Mouse (Mus musculus) liver, embryonic 15.5 days (tissue): ENCODE measurements around the gene Zfp92. TPM values are rescaled to one million over a fixed set of nuclear protein-coding genes. Genes with fewer than 3 reads are reported as not detected.
A peak's percentile ranks its signal among the peaks of the same experiment; 100 is the strongest.
"Not testable (repeated sequence)": the region's sequence is repeated elsewhere in the genome, so short reads cannot be mapped to it uniquely, and the experiment has no call there.

Experiments
- ATAC-seq: fragments of 200-750 bp; cut with Nextera tagmentation; 2 replicates; pipeline ENCODE4 v1.8.0; 2017; ENCODE audit warnings: moderate number of reproducible peaks, mild to moderate bottlenecking, moderate library complexity; ENCODE audit not compliant: insufficient read depth
- H3K27ac ChIP-seq: fragments of 300-500 bp; sonication (generic); replicated peaks from 2 replicates; pipeline ENCODE4 v1.5.1; 2015; ENCODE audit warnings: mild to moderate bottlenecking, inconsistent platforms
- H3K27me3 ChIP-seq: fragments of 300-500 bp; sonication (generic); 2 replicates; pipeline ENCODE4 v1.6.1; 2015; ENCODE audit warnings: mild to moderate bottlenecking, inconsistent platforms
- H3K36me3 ChIP-seq: fragments of 300-500 bp; sonication (generic); replicated peaks from 2 replicates; pipeline ENCODE4 v1.6.1; 2015; ENCODE audit warnings: moderate library complexity, mild to moderate bottlenecking, inconsistent platforms
- H3K4me1 ChIP-seq: fragments of 300-500 bp; sonication (generic); replicated peaks from 2 replicates; pipeline ENCODE4 v1.6.1; 2015; ENCODE audit warnings: inconsistent platforms
- H3K4me2 ChIP-seq: fragments of 300-500 bp; sonication (generic); 2 replicates; pipeline ENCODE4 v1.6.1; 2015; ENCODE audit warnings: moderate library complexity, mild to moderate bottlenecking, inconsistent platforms
- H3K4me3 ChIP-seq: fragments of 300-500 bp; sonication (generic); replicated peaks from 2 replicates; pipeline ENCODE4 v1.5.1; 2015; ENCODE audit warnings: mild to moderate bottlenecking, inconsistent platforms
- H3K9ac ChIP-seq: fragments of 300-500 bp; sonication (generic); 2 replicates; pipeline ENCODE4 v1.6.1; 2015; ENCODE audit warnings: moderate library complexity, mild to moderate bottlenecking, inconsistent platforms
- H3K9me3 ChIP-seq: fragments of 300-500 bp; sonication (generic); replicated peaks from 2 replicates; pipeline ENCODE4 v1.6.1; 2016; ENCODE audit warnings: inconsistent platforms
- WGBS: fragments of 180-500 bp; shearing (Covaris S2); methylation state at CpG from one replicate; pipeline ENCODE4 v1.1.7; 2015; ENCODE audit warnings: mixed read lengths; ENCODE audit not compliant: insufficient replicate concordance; 5-methylcytosine and 5-hydroxymethylcytosine counted together
- polyA plus RNA-seq: library from polyadenylated mRNA; unstranded; fragments of >200 nt; fragmentation: Nextera tagmentation; extraction: Ambion mirVana; gene quantifications from 2 replicates; pipeline ENCODE4 v1.2.1, GENCODE M21; 2015

Gene Zfp92
- not detected in 2 replicates for polyA plus RNA-seq

- Histone ChIP-seq H3K4me1 (no peaks in the 10 kb centered on the region), H3K4me2 (peak within 1 kb of the TSS; percentile 42), H3K36me3 (no peaks in the 10 kb centered on the region), H3K4me3 (no peak within 1 kb of the TSS), H3K27me3 (no peaks in the 10 kb centered on the region; the same call in 1 of the 2 replicates), H3K9me3 (no peaks in the 10 kb centered on the region), H3K9ac (no peak within 1 kb of the TSS), H3K27ac (no peak within 1 kb of the TSS)
- no peak for ATAC-seq
- 18% methylated on average over 20 of the region's 20 CpGs for WGBS
Measured at GRCm38 (mm10) chrX:73410880-73411517, at the start of gene Zfp92. TSS of gene Zfp92 (plus strand) at chrX:73411096.

- ATAC-seq: no peak
- Histone ChIP-seq H3K27ac (no peak overlapping the region), H3K9ac (no peak overlapping the region)
Measured at GRCm38 (mm10) chrX:73363291-73363690, 47.6 kb upstream of the Zfp92 start.

GRCm38 (mm10) chrX:73384419-73384818 is 26.5 kb upstream of the Zfp92 start:
- no peak for ATAC-seq
- WGBS: 51% methylated on average over 6 of the region's 6 CpGs
- no peak overlapping the region for H3K4me3 ChIP-seq
- H3K4me1 ChIP-seq: no peaks in the 10 kb centered on the region
- H3K9ac ChIP-seq: no peak overlapping the region
- H3K27ac ChIP-seq: no peak overlapping the region
- H3K36me3 ChIP-seq: no peaks in the 10 kb centered on the region
- H3K27me3 ChIP-seq: no peaks in the 10 kb centered on the region
- H3K4me2 ChIP-seq: no peak overlapping the region
- no peaks in the 10 kb centered on the region for H3K9me3 ChIP-seq

More at GRCm38 (mm10) chrX:73363291-73363690, 47.6 kb upstream of the Zfp92 start:
- Histone ChIP-seq H3K4me2 (no peak overlapping the region), H3K27me3 (peaks cover 3% of the 10 kb centered on the region; the same call in 1 of the 2 replicates), H3K4me3 (no peak overlapping the region), H3K36me3 (no peaks in the 10 kb centered on the region), H3K4me1 (no peaks in the 10 kb centered on the region), H3K9me3 (no peaks in the 10 kb centered on the region)

- no peak overlapping the region for H3K4me3 ChIP-seq
- no peak overlapping the region for H3K9ac ChIP-seq
- H3K36me3 ChIP-seq: no peaks in the 10 kb centered on the region
- ATAC-seq: no peak
- no peak overlapping the region for H3K27ac ChIP-seq
- no peaks in the 10 kb centered on the region for H3K27me3 ChIP-seq
- no peaks in the 10 kb centered on the region for H3K9me3 ChIP-seq
- no peaks in the 10 kb centered on the region for H3K4me1 ChIP-seq
- 21% methylated on average over 1 of the region's 1 CpGs for WGBS
- no peak overlapping the region for H3K4me2 ChIP-seq
Measured at GRCm38 (mm10) chrX:73384924-73385323, 26.0 kb upstream of the Zfp92 start.

GRCm38 (mm10) chrX:73391481-73391880 is 19.4 kb upstream of the Zfp92 start:
- Histone ChIP-seq H3K36me3 (no peaks in the 10 kb centered on the region), H3K4me3 (no peak overlapping the region), H3K9me3 (no peaks in the 10 kb centered on the region), H3K27ac (no peak overlapping the region), H3K9ac (no peak overlapping the region), H3K4me1 (no peaks in the 10 kb centered on the region), H3K4me2 (no peak overlapping the region), H3K27me3 (no peaks in the 10 kb centered on the region)
- ATAC-seq: no peak
- 50% methylated on average over 4 of the region's 4 CpGs for WGBS

GRCm38 (mm10) chrX:73396446-73396845 is 14.4 kb upstream of the Zfp92 start:
- H3K27me3 ChIP-seq: no peaks in the 10 kb centered on the region

GRCm38 (mm10) chrX:73398636-73399035 is 12.3 kb upstream of the Zfp92 start, which contains the start of gene Gm18336:
TSS of gene Gm18336 (minus strand) at chrX:73398736.
- not testable (repeated sequence) for H3K9me3 ChIP-seq, ATAC-seq, H3K4me1 ChIP-seq, H3K36me3 ChIP-seq, H3K4me2 ChIP-seq, H3K9ac ChIP-seq, H3K27me3 ChIP-seq, H3K27ac ChIP-seq, H3K4me3 ChIP-seq
- 57% methylated on average over 2 of the region's 2 CpGs for WGBS

More at GRCm38 (mm10) chrX:73396446-73396845, 14.4 kb upstream of the Zfp92 start:
- Histone ChIP-seq H3K9me3 (no peaks in the 10 kb centered on the region), H3K4me3 (no peak overlapping the region), H3K36me3 (no peaks in the 10 kb centered on the region), H3K4me2 (no peak overlapping the region), H3K27ac (no peak overlapping the region), H3K4me1 (no peaks in the 10 kb centered on the region), H3K9ac (no peak overlapping the region)
- 74% methylated on average over 1 of the region's 1 CpGs for WGBS
- ATAC-seq: no peak

- H3K4me2 ChIP-seq: no peak overlapping the region
- no peaks in the 10 kb centered on the region for H3K36me3 ChIP-seq
- no peak overlapping the region for H3K27ac ChIP-seq
- no peak for ATAC-seq
- H3K27me3 ChIP-seq: no peaks in the 10 kb centered on the region
- no peaks in the 10 kb centered on the region for H3K4me1 ChIP-seq
- H3K9ac ChIP-seq: no peak overlapping the region
- no peaks in the 10 kb centered on the region for H3K9me3 ChIP-seq
- no peak overlapping the region for H3K4me3 ChIP-seq
- WGBS: 85% methylated on average over 20 of the region's 20 CpGs
Measured at GRCm38 (mm10) chrX:73400951-73401350, 9.9 kb upstream of the Zfp92 start.

GRCm38 (mm10) chrX:73401616-73402015 is 9.3 kb upstream of the Zfp92 start:
- ATAC-seq: no peak
- no peaks in the 10 kb centered on the region for H3K27me3 ChIP-seq

GRCm38 (mm10) chrX:73412767-73413166 is 1.9 kb downstream of the Zfp92 start:
- no peaks in the 10 kb centered on the region for H3K4me1 ChIP-seq
- WGBS: 17% methylated on average over 1 of the region's 1 CpGs
- no peak for ATAC-seq

More at GRCm38 (mm10) chrX:73401616-73402015, 9.3 kb upstream of the Zfp92 start:
- WGBS: 79% methylated on average over 12 of the region's 12 CpGs
- no peak overlapping the region for H3K27ac ChIP-seq
- no peak overlapping the region for H3K4me2 ChIP-seq
- H3K4me3 ChIP-seq: no peak overlapping the region
- no peaks in the 10 kb centered on the region for H3K36me3 ChIP-seq
- no peaks in the 10 kb centered on the region for H3K4me1 ChIP-seq
- H3K9ac ChIP-seq: no peak overlapping the region
- H3K9me3 ChIP-seq: no peaks in the 10 kb centered on the region

GRCm38 (mm10) chrX:73430036-73430435 is 19.1 kb downstream of the Zfp92 start:
- Histone ChIP-seq H3K4me3 (no peak overlapping the region), H3K27ac (no peak overlapping the region), H3K36me3 (no peaks in the 10 kb centered on the region), H3K4me2 (no peak overlapping the region), H3K9ac (no peak overlapping the region), H3K4me1 (no peaks in the 10 kb centered on the region), H3K27me3 (no peaks in the 10 kb centered on the region), H3K9me3 (no peaks in the 10 kb centered on the region)
- no peak for ATAC-seq
- 66% methylated on average over 2 of the region's 2 CpGs for WGBS

More at GRCm38 (mm10) chrX:73412767-73413166, 1.9 kb downstream of the Zfp92 start:
- Histone ChIP-seq H3K4me2 (no peak overlapping the region), H3K36me3 (no peaks in the 10 kb centered on the region), H3K27me3 (no peaks in the 10 kb centered on the region; the same call in 1 of the 2 replicates), H3K4me3 (no peak overlapping the region), H3K27ac (no peak overlapping the region), H3K9me3 (no peaks in the 10 kb centered on the region), H3K9ac (no peak overlapping the region)

GRCm38 (mm10) chrX:73432850-73433249 is 22.0 kb downstream of the Zfp92 start:
- 50% methylated on average over 5 of the region's 5 CpGs for WGBS
- Histone ChIP-seq H3K27ac (no peak overlapping the region), H3K4me2 (no peak overlapping the region), H3K27me3 (no peaks in the 10 kb centered on the region), H3K4me3 (no peak overlapping the region), H3K4me1 (no peaks in the 10 kb centered on the region), H3K9ac (no peak overlapping the region), H3K36me3 (0 out of 2 replicates have a peak, but pooled peaks cover 3% of the 10 kb centered on the region), H3K9me3 (no peaks in the 10 kb centered on the region)
- no peak for ATAC-seq
